Mouse (Mus musculus): Measurements from ENCODE around the gene Gsg1l.

The Gsg1l gene

DNA sequence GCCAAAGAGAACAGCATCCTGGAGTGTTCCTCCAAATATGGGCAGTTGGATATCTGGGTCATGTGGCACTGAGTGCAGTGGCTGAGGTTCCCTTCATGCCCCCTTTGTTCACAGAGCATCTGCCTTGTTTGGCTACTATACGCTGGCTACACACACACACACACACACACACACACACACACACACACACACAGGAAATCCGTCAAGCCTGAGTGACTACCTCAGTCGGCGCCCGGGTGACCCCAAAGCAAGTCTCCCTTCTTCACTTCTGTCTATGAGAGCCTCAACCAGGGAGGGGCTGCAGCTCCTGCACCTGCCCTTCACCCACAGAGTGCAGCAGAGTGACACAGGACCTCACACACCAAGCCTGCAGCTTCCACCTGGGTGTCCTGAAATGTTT is 161.4 kb downstream of the Gsg1l start:
- DNase-seq: no peak

DNA sequence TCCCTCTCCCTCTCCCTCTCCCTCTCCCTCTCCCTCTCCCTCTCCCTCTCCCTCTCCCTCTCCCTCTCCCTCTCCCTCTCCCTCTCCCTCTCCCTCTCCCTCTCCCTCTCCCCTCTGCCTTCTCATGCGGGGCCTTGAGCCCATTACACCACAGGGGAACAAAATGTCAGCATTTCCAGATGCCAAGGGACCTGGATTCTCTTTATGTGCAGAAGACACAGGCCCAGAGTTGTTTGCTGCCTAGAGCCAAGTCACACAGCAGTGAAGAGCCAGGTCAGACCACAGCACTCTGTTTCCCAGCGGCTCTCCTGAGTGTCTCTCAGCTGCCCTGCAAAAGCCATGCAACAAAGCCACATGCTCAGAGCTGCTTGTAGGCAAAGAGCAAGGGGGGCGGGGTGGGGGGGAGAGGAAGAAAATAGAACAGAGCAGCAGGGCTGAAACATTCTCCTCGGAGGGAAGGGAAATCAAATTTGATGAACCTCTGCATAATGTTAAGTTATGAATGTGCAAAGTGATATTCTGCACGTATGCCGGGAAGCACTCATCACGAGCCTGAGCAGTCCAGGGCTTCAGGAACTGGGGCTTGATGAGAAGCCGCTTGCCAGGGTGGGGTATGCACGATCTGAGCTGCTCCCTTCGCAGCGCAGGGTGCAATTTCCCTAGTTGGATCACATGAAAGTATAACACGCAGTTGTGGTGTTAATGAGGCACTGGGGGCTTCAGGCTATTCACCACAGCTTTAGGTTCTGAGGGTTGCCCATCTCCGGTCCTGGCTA is 181.6 kb downstream of the Gsg1l start:
- DNase-seq: no peak

DNA sequence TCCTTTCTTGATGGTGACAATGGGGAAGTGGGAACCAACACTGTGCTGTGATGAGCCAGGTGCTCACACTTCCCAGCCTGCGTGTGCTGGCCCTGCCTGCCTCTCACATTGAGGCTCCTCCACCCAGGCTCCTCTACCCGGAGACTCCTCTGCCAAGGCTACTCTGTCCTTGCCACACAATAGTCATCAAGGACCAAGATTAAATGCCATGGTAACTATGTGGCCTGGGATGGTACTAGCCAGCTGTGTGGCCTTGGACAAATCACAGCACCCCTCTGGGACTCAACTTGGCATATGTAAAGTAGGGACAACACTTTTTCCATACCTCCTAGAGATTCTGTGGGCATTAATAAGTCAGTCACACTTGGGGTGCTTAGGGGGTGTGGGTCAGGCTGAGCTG is 182.3 kb downstream of the Gsg1l start:
- no peak for DNase-seq

- DNase-seq: peak; percentile 96
These were observed 183.2 kb downstream of the Gsg1l start for GRCm38 (mm10) chr7:125899036-125899435.

GRCm38 (mm10) chr7:125897059-125897458 is 185.2 kb downstream of the Gsg1l start:
- no peak for DNase-seq

DNA sequence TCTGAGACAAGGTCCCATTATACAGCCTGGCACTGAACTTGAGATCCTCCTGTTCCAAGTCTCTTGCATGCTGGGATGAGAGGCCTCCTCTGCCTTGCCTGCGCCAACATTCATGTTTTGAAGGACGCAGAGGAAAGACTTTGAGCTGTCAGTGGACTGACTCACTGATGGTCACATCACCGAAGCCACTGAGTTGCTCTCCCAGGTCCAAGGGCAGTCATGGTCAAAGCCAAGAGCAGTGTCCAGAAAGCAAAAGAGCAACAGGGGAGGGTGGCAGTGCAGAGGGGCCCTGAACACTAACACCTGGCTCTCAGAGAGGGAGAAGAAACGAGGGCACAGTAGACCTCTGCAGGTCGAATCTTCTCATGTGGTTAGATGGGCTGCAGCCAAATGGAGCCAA is 188.6 kb downstream of the Gsg1l start:
- DNase-seq: no peak

GRCm38 (mm10) chr7:125888373-125888772 is 193.8 kb downstream of the Gsg1l start:
- peak; percentile 96 for DNase-seq

- DNase-seq: no peak
These were observed 194.4 kb downstream of the Gsg1l start for GRCm38 (mm10) chr7:125887761-125888160.

GRCm38 (mm10) chr7:125887124-125887523 is 195.1 kb downstream of the Gsg1l start:
- no peak for DNase-seq

GRCm38 (mm10) chr7:125886116-125886680 is 196.0 kb downstream of the Gsg1l start:
- no peak for DNase-seq

GRCm38 (mm10) chr7:125883232-125883631 is 199.0 kb downstream of the Gsg1l start:
- DNase-seq: no peak

DNA sequence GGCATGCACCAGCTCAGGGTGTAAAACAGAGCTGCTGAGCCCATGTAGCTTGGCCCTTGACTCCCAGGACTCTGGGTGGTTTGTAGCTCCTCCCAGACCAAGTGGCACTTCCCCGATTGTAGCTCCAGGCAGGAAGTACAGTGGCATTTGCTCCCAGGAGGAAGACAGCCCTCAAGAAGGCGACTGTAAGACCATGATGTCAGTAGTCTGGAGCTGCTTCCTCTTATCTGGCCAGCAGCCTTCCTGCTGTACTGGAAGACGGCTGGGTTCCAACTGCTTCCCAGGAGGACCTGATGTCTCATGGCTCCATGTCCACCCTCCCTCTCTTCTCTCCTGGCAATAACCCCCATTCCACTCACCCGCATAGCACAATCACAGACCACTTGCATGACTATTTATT is 204.2 kb downstream of the Gsg1l start:
- peak; percentile 95 for DNase-seq

GRCm38 (mm10) chr7:125873971-125874495 is 208.2 kb downstream of the Gsg1l start:
- no peak for DNase-seq

DNA sequence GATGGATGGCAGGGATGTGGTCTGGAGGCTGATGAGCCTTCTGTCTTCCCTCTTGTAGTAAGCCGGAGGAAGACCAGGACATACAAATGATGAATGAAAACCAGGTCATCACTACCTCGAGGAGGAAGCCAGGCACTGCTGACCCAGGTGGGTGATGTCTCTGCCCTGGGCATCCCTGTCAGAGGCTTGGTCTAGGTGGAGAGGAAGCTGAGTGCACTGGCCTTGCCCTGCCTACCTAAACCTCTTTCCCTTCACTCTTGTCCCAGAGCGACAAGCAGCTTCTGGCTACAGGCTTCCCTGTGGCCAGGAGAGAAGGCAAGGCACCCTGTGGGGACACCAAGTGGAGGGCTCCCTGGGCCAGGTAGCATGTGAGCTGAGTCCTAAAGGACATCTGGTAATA is 209.3 kb downstream of the Gsg1l start:
- no peak for DNase-seq

DNA sequence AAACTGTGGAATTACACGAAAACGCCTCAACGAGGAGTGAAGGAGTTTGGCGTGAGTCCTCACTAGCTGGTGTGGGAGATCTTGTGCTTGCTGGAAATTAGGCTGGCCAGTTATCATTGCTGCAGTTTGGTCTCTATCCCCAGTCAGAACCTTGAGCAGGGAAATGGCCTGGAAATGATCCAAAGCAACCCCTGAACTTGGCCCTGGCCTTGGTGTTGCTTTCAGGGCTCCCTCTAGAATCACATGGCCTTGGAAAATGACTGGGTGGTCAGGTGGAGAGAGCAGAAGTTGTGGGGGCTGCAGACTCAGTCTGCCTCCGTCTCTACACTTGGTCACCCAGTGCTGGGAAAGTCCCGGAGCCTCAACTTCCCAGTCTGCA is 210.0 kb downstream of the Gsg1l start:
- DNase-seq: no peak

DNA sequence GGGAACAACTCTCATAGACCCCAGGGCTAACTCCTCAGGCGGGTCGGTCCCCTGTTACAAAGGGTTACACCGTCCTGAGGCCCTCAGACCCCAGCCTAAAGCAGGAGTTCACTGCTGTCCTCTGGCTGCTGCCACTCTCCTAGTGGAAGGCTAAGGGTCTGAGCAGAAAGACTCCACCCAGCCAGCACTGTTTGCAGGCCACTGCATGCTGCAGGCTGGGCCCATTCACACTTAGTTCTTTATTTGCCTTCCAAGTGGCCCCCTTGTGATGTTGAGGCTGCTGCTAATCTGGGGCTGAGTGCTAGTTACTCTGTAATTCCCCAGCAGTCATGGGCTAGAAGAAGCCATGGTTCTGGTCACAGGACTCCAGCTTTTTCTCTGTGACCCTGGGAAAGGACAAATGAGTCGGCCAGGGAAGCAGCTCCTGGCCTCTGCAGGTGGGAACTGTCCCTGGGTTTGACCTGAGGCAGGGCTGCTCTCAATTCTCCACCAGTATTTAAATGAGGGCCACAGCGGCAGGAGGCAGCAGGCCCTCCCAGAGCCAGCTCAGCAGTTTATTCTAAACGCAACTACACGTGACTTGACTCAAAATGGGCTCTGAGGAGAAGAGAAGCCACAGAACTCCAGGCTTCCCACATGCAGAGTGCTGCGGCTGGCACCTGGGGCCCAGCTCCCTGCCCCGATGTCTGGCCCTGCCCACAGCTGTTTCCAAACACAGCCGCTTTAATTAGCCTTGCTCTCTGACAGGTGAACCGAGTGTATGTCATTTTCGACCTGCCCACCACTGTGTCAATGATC is 210.6 kb downstream of the Gsg1l start:
- no peak for DNase-seq

DNA sequence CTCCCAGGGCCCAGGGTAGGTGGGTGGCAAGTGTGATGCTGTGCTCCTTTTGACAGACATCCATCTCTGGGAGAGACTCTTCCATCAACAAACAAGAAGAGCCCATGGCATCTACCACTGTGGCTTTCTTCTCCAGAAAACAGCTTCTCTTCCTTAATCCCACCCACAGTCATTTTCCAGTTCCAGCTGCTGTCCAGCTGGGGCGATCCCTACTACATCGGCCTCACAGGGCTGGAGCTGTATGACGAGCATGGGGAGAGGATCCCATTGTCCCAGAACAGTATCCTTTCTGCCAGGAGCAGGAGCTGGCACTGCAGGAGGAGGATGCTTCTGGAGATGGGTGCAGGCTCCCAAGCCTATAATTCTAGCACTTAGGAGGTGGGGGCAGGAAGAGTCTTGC is 213.6 kb downstream of the Gsg1l start:
- DNase-seq: no peak

DNA sequence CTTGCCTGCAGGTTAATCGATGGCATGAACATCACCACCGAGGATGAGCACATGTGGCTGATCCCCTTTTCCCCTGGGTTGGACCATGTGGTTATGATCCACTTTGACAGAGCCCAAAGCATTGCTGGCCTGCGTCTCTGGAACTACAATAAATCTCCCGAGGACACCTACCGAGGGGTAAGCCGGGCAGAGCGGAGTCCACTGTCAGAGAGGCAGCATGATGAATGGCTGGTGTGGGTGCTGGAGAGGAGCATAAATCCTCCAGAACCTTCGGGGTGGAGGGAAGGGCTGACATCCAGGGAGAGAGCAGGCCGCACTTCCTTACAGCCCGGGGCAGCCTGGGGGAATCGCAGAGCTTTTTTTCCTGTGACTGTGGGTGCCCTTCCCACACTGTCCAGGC is 217.0 kb downstream of the Gsg1l start:
- no peak for DNase-seq

DNA sequence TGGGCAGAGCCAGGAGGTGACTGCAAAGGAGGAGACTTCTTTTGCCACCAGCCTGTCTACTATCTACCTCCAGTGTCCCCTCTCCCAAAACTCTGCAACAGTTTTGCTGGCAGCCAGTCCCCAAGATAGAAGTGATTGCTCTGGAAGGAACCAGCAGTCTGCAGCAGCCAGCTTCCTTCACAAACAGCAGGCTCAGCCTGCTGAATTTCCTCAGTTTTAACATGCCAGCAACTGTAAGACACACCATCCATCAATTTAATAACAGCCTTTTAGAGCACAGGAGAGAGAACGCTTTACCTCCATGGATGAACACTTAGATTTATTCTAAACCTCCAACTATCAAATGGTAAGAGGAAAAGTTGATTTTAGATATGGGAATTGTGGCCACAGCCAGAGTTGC is 218.2 kb downstream of the Gsg1l start:
- DNase-seq: no peak

DNA sequence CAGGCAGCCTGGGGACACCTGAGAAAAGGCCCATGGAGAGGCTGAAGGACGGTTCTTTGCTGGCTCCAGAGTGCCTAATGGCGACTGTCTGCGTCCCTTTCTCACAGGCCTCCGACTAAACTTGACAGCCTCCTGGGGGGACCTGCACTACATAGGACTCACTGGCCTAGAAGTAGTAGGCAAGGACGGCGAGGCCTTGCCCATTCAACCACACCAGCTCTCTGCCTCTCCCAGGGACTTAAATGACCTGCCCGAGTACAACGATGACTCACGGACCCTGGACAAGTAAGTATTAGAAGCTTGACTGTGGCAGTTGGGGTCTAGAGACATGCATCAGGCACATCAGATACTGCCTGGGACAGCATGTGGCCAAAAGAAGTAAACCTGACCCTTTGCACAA is 221.8 kb downstream of the Gsg1l start:
- DNase-seq: no peak

- no peak for DNase-seq
These were observed 222.6 kb downstream of the Gsg1l start for GRCm38 (mm10) chr7:125859564-125859963.

- DNase-seq: no peak
These were observed 234.7 kb downstream of the Gsg1l start for GRCm38 (mm10) chr7:125847528-125847866.

GRCm38 (mm10) chr7:125846866-125847527 is 235.2 kb downstream of the Gsg1l start:
- peak; percentile 91 for DNase-seq

All from heart, adult 11 months (tissue).